Mouse (Mus musculus): ENCODE measurements around the gene Cplx1. TPM values are rescaled to one million over a fixed set of nuclear protein-coding genes. Genes with fewer than 3 reads are reported as not detected.

Gene Cplx1
- total and polyA plus RNA-seq, 2 experiments from 2014 or later: 0.04 to 0.34 TPM

- ATAC-seq (ENCODE audit: insufficient read depth, low read depth) (no peak), DNase-seq (ENCODE audit: low spot score) (no peak)
- no peaks in the 10 kb centered on the region for H3K4me1 ChIP-seq (ENCODE audit: control insufficient read depth, insufficient read depth)
- H3K9me3 ChIP-seq (replicated peaks; ENCODE audit: control insufficient read depth, low read length): no peaks in the 10 kb centered on the region
- 71% methylated on average over 3 of the region's 3 CpGs for WGBS
- H3K4me3 ChIP-seq (ENCODE audit: low read depth, low read length): no peak overlapping the region
- H3K4me2 ChIP-seq (ENCODE audit: low read depth, low read length): no peak overlapping the region
- H3K9ac ChIP-seq (replicated peaks; ENCODE audit: low read depth, low read length): no peak overlapping the region
- no peaks in the 10 kb centered on the region for H3K27me3 ChIP-seq (ENCODE audit: control insufficient read depth, insufficient read depth, low read length)
- TF ChIP-seq CTCF (IDR thresholded peaks at IDR 0.05; ENCODE audit: low read depth) (no peak), EP300 (IDR thresholded peaks at IDR 0.05; ENCODE audit: low read depth) (no peak)
- H3K36me3 ChIP-seq (replicated peaks; ENCODE audit: control insufficient read depth, insufficient read depth, low read length): no peaks in the 10 kb centered on the region
- H3K27ac ChIP-seq (ENCODE audit: low read depth): no peak overlapping the region
Observed at GRCm38 (mm10) chr5:108521896-108522295, 27.9 kb downstream of the Cplx1 start.

DNA sequence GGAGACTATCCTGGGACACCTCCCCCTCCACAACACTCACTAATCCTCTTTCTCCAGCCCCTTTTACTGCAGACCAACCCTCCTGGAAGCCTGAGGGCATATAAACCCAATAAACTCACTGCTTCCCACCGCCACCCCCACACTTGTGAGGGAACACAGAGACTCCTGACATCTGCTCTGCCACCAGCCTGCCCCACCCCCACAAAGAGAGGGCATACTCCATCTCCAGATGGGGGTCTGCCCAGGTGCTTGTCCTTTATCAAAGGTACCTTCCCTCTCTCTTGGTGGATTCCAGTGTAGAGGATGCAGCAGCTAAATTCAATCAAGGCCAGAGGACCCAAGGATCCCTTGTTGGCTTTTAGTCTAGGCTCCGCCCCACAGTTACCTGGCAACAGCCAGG, 28.8 kb downstream of the Cplx1 start:
- ATAC-seq (ENCODE audit: insufficient read depth, low read depth): no peak
- H3K4me3 ChIP-seq (ENCODE audit: low read depth, low read length): no peak overlapping the region
- no peak for DNase-seq (ENCODE audit: low spot score)

GRCm38 (mm10) chr5:108520153-108520552, 29.7 kb downstream of the Cplx1 start:
- H3K4me3 ChIP-seq (ENCODE audit: low read depth, low read length): no peak overlapping the region
- no peak overlapping the region for H3K9ac ChIP-seq (replicated peaks; ENCODE audit: low read depth, low read length)
- H3K36me3 ChIP-seq (replicated peaks; ENCODE audit: control insufficient read depth, insufficient read depth, low read length): no peaks in the 10 kb centered on the region
- ATAC-seq (ENCODE audit: insufficient read depth, low read depth) (no peak), DNase-seq (ENCODE audit: low spot score) (no peak)
- H3K4me1 ChIP-seq (ENCODE audit: control insufficient read depth, insufficient read depth): no peaks in the 10 kb centered on the region
- no peak overlapping the region for H3K27ac ChIP-seq (ENCODE audit: low read depth)
- H3K27me3 ChIP-seq (ENCODE audit: control insufficient read depth, insufficient read depth, low read length): no peaks in the 10 kb centered on the region
- 76% methylated on average over 7 of the region's 7 CpGs for WGBS
- no peaks in the 10 kb centered on the region for H3K9me3 ChIP-seq (replicated peaks; ENCODE audit: control insufficient read depth, low read length)
- no peak for TF ChIP-seq CTCF (IDR thresholded peaks at IDR 0.05; ENCODE audit: low read depth)
- TF ChIP-seq EP300 (IDR thresholded peaks at IDR 0.05; ENCODE audit: low read depth): no peak
- no peak overlapping the region for H3K4me2 ChIP-seq (ENCODE audit: low read depth, low read length)

More for the DNA sequence above, 28.8 kb downstream of the Cplx1 start:
- Histone ChIP-seq H3K9me3 (replicated peaks; ENCODE audit: control insufficient read depth, low read length) (no peaks in the 10 kb centered on the region), H3K4me2 (ENCODE audit: low read depth, low read length) (no peak overlapping the region), H3K27ac (ENCODE audit: low read depth) (no peak overlapping the region), H3K27me3 (ENCODE audit: control insufficient read depth, insufficient read depth, low read length) (no peaks in the 10 kb centered on the region), H3K9ac (replicated peaks; ENCODE audit: low read depth, low read length) (no peak overlapping the region), H3K36me3 (replicated peaks; ENCODE audit: control insufficient read depth, insufficient read depth, low read length) (no peaks in the 10 kb centered on the region), H3K4me1 (ENCODE audit: control insufficient read depth, insufficient read depth) (no peaks in the 10 kb centered on the region)
- TF ChIP-seq EP300 (IDR thresholded peaks at IDR 0.05; ENCODE audit: low read depth) (no peak), CTCF (IDR thresholded peaks at IDR 0.05; ENCODE audit: low read depth) (no peak)
- WGBS: 57% methylated on average over 2 of the region's 2 CpGs

DNA sequence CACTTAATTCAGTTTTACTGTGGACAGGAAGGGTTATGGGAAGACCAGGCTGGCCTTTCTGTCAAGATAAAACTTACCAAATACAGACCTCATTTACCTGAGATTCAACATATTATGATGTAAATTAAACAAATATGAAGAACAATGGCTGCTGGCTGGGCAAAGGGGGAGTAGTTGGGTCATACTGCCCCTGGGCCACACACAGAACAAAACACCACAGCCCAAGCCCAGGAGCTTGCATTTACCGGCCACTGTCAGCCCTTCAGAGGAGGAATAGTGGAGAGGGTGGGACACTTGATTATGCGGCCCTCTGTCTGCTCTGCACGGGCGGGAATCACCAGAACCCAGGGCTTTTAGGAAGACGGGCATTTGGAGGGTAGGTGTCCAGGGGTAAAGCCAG, 30.9 kb downstream of the Cplx1 start:
- no peak for TF ChIP-seq EP300 (IDR thresholded peaks at IDR 0.05; ENCODE audit: low read depth)
- TF ChIP-seq CTCF (IDR thresholded peaks at IDR 0.05; ENCODE audit: low read depth): no peak

DNA sequence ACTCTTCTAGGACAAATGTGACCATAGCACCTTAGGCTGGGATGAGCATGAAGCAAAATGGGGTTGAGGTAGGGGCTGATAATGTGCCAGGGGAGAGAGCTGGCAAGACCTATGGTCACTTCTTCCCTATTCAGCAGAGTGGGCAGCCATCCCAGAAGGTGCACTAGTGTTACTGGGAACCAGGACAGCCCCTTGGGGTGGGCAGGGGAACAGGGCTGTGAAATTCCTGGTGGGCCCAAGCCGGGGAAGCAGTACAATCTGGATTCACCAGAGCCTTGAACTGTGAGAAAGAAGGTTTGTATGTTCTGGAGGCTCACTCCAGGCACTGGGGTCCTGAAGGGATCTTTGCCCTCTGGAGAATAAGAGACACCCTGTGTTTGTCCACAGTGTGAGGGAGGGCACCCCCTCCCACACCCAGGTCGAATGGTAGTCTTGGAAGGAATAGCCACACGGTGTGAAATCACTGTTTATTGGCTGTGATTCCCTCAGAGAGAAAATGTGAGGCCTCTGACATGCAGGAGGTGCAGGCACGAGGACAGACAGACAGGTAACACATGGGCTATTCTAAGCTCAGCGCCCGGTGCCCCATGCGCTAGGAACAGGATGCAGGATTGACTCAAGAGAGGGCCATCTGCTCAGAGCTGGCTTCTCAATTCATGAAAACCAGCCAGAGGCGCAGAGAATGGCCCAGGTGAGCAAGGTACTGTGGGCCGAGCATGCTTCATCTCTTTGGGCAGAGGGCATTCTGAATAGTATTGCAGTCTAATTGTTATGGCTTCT, 31.5 kb downstream of the Cplx1 start:
- H3K27me3 ChIP-seq (ENCODE audit: control insufficient read depth, insufficient read depth, low read length): no peaks in the 10 kb centered on the region
- no peak overlapping the region for H3K27ac ChIP-seq (ENCODE audit: low read depth)
- no peak overlapping the region for H3K9ac ChIP-seq (replicated peaks; ENCODE audit: low read depth, low read length)
- no peak overlapping the region for H3K4me2 ChIP-seq (ENCODE audit: low read depth, low read length)
- H3K4me3 ChIP-seq (ENCODE audit: low read depth, low read length): no peak overlapping the region
- DNase-seq (ENCODE audit: low spot score): no peak
- no peaks in the 10 kb centered on the region for H3K9me3 ChIP-seq (replicated peaks; ENCODE audit: control insufficient read depth, low read length)
- ATAC-seq (ENCODE audit: insufficient read depth, low read depth): no peak
- no peaks in the 10 kb centered on the region for H3K36me3 ChIP-seq (replicated peaks; ENCODE audit: control insufficient read depth, insufficient read depth, low read length)
- no peaks in the 10 kb centered on the region for H3K4me1 ChIP-seq (ENCODE audit: control insufficient read depth, insufficient read depth)
- TF ChIP-seq CTCF (IDR thresholded peaks at IDR 0.05; ENCODE audit: low read depth) (no peak), EP300 (IDR thresholded peaks at IDR 0.05; ENCODE audit: low read depth) (no peak)
- 62% methylated on average over 9 of the region's 9 CpGs for WGBS

More for the DNA sequence above, 30.9 kb downstream of the Cplx1 start:
- no peaks in the 10 kb centered on the region for H3K9me3 ChIP-seq (replicated peaks; ENCODE audit: control insufficient read depth, low read length)
- no peak overlapping the region for H3K9ac ChIP-seq (replicated peaks; ENCODE audit: low read depth, low read length)
- H3K27ac ChIP-seq (ENCODE audit: low read depth): no peak overlapping the region
- H3K4me3 ChIP-seq (ENCODE audit: low read depth, low read length): no peak overlapping the region
- WGBS: 79% methylated on average over 5 of the region's 5 CpGs
- no peaks in the 10 kb centered on the region for H3K27me3 ChIP-seq (ENCODE audit: control insufficient read depth, insufficient read depth, low read length)
- no peaks in the 10 kb centered on the region for H3K4me1 ChIP-seq (ENCODE audit: control insufficient read depth, insufficient read depth)
- DNase-seq (ENCODE audit: low spot score): no peak
- no peak overlapping the region for H3K4me2 ChIP-seq (ENCODE audit: low read depth, low read length)
- no peak for ATAC-seq (ENCODE audit: insufficient read depth, low read depth)
- H3K36me3 ChIP-seq (replicated peaks; ENCODE audit: control insufficient read depth, insufficient read depth, low read length): no peaks in the 10 kb centered on the region

- H3K4me3 ChIP-seq (ENCODE audit: low read depth, low read length): no peak overlapping the region
- no peak for ATAC-seq (ENCODE audit: insufficient read depth, low read depth)
- H3K9me3 ChIP-seq (replicated peaks; ENCODE audit: control insufficient read depth, low read length): no peaks in the 10 kb centered on the region
- 64% methylated on average over 3 of the region's 3 CpGs for WGBS
- H3K4me2 ChIP-seq (ENCODE audit: low read depth, low read length): no peak overlapping the region
- H3K27ac ChIP-seq (ENCODE audit: low read depth): no peak overlapping the region
- no peak for TF ChIP-seq CTCF (IDR thresholded peaks at IDR 0.05; ENCODE audit: low read depth)
- no peak for TF ChIP-seq EP300 (IDR thresholded peaks at IDR 0.05; ENCODE audit: low read depth)
- no peaks in the 10 kb centered on the region for H3K36me3 ChIP-seq (replicated peaks; ENCODE audit: control insufficient read depth, insufficient read depth, low read length)
- no peak overlapping the region for H3K9ac ChIP-seq (replicated peaks; ENCODE audit: low read depth, low read length)
- H3K27me3 ChIP-seq (ENCODE audit: control insufficient read depth, insufficient read depth, low read length): no peaks in the 10 kb centered on the region
- H3K4me1 ChIP-seq (ENCODE audit: control insufficient read depth, insufficient read depth): no peaks in the 10 kb centered on the region
- no peak for DNase-seq (ENCODE audit: low spot score)
Observed at GRCm38 (mm10) chr5:108516655-108517054, 33.2 kb downstream of the Cplx1 start.

Measured in heart, postnatal 0 days (tissue).